Mouse (Mus musculus) testis, postnatal 10 days (tissue): ENCODE results near the gene Huwe1.

Source experiments
- DNase-seq: peaks from one replicate; pipeline ENCODE4 v3.0.0; 2021; ENCODE audit warnings: low spot score

The Huwe1 gene

DNA sequence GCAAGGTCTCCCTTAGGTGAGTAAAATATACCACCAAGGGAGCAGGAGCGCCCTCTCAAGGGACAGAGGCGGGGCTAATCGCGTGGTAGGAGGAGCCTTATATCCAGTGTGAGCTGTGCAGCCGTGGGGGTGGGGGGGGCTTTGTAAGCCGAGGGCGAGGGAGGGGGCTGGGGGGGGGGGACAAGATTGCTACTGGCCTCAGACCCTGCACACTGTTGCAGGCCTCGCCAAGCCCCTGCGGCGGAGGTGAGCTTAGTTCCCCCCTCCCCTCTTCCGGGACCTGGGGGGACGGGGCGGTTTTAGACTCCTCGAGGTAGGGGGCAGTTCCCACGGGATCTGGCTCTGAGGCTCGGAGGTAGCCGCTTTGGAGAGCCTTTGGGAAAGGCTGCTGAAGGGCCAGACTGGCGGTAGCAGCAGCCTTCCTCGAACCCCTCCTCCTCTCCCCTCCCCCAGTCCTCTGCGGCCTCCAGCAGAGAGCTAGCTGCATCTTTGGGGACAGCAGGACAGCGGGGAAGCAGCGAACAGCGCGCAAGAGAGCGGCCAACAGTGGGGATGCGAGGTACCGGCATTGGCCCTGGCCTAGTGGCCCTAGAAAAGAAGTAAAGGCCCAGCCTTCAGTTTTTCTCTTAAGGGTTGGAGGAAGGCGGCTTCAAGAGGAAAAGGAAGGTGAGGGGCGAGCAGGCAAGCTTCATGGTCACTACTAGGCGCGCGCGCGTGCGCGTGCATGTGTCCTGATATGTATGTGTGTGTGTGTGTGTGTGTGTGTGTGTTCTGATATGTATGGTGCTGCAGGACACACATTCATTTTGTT lies at the start of gene Huwe1:
Gene Huwe1, plus strand, starts transcription at position 107 of the 811 bp plus-strand sequence.
- DNase-seq = peak; percentile 80

GRCm38 (mm10) chrX:151780348-151780747 lies 20.3 kb upstream of the Huwe1 start:
- DNase-seq = no peak

- no peak for DNase-seq
Observed at GRCm38 (mm10) chrX:151782939-151783338, 17.7 kb upstream of the Huwe1 start.

- DNase-seq = no peak
Observed at GRCm38 (mm10) chrX:151792766-151793165, 7.8 kb upstream of the Huwe1 start.

GRCm38 (mm10) chrX:151797970-151798369 lies 2.6 kb upstream of the Huwe1 start:
- no peak for DNase-seq

GRCm38 (mm10) chrX:151802328-151802955 lies 1.8 kb downstream of the Huwe1 start:
- no peak for DNase-seq

GRCm38 (mm10) chrX:151802956-151803776 lies 2.6 kb downstream of the Huwe1 start:
- peak; percentile 90 for DNase-seq

DNA sequence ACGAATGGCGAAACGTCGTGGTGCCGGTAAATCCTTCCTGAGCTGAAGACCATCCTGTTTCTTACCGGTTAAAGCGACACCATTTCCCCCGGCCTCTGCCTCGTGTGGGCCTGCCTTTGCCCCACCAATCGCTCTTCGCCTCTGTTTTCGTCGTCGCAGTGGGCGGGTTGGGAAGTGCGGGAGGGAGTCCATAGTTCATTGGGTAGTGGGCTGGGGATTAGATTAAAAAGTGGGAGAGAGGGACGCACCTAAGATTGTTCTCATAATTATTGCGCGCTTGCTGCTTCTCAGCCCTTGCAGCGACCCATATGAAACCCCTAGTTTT lies 3.1 kb downstream of the Huwe1 start:
- peak; percentile 60 for DNase-seq

DNA sequence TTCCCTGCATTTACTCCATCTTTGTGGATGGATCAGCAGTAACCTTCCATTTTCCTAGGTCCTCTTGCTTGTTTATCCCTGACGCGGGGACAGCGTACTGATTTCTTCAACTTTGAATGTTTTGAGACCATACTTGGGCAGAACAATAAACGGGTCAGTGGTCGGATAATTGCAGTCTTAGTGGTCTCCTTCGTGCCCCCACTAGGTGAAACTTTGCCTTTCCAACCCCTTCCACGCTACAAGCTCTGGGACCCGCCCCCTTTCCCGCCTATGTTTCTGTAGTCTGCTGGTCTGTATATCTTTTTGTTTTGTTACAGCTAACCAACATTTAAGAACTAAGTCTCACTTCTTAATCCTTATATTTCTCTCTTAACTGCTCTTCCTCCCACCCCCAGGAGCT lies 3.8 kb downstream of the Huwe1 start:
- DNase-seq = no peak

DNA sequence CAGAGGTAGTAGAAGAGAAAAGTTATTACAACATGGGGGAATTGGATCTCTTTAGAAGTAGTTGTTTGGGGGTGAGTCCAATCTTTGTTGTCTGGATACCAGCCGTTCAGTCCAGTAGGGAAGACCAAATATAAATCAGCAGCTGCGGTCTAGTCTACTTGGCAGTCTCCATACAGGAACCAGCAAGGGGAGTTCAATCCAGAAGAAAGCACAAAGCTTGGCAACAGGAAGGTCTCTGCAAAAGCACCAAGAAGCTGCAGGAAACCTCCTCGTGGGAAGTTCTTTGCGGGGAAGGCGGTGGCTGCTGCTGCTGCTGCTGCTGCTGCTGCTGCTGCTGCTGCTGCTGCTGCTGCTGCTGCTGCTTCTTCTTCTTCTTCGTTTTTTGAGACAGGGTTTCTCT lies 10.9 kb downstream of the Huwe1 start:
- no peak for DNase-seq

DNA sequence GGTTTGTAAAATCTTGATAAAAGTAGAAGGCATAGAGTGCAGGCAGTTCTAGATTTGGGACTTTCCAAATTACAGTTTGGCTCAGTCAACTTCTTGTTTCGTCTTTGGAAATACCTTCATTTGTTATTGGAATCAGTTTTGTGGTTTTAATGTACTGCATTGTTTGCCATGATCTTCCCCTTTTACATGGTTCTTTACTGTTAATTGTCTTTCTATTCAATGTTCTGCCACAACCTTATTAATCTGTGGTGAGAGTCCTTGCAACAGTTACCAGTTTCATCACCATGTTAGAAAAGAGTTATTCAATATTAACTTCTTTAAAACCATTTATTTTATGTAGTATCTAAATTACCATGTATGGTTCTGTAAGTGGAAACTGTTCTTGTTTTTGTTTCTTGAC lies 13.0 kb downstream of the Huwe1 start:
- no peak for DNase-seq

- no peak for DNase-seq
Observed at GRCm38 (mm10) chrX:151817712-151818111, 17.1 kb downstream of the Huwe1 start.

GRCm38 (mm10) chrX:151828971-151829370 lies 28.4 kb downstream of the Huwe1 start:
- DNase-seq = no peak

DNA sequence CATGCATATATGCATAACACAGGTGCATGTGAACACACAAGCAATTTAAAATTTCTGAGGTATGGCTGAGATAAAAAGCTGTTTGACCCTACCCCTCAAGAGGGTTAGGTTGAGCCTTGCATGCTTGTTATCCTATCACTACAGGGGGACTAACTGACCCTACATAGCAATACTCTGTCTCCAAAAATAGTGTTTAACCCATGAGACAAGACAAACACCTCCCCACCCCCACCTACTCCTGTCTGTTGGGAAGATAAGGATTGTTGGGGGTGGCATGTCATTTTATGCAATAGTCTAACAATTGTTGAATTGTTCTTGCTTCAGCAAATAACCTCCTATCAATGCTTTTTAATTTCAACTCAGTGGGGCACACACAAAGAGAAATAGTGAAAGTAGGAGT lies 30.7 kb downstream of the Huwe1 start:
- no peak for DNase-seq

GRCm38 (mm10) chrX:151832982-151833381 lies 32.4 kb downstream of the Huwe1 start:
- no peak for DNase-seq

GRCm38 (mm10) chrX:151859436-151859835 lies 58.8 kb downstream of the Huwe1 start:
- no peak for DNase-seq

DNA sequence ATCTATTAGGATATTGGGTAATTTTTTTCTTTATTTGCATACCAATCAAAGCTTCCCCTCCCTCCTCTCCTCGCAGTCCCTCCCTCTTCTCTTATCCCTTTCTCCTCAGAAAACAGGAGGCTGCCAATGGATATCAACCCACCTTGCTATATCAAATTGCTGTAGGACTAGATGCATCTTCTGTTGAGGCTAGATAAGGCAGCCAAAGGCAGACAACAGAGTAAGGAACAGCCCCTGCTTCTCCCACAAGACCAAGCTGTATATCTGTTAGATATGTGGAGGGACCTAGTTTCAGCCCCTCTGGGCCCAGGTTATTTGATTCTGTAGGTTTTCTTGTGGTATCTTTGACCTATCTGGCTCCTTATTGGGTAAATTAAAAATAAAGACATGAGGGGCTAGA lies 110.1 kb downstream of the Huwe1 start:
- no peak for DNase-seq

- DNase-seq = no peak
Observed at GRCm38 (mm10) chrX:151912267-151912666, 111.7 kb downstream of the Huwe1 start.

DNA sequence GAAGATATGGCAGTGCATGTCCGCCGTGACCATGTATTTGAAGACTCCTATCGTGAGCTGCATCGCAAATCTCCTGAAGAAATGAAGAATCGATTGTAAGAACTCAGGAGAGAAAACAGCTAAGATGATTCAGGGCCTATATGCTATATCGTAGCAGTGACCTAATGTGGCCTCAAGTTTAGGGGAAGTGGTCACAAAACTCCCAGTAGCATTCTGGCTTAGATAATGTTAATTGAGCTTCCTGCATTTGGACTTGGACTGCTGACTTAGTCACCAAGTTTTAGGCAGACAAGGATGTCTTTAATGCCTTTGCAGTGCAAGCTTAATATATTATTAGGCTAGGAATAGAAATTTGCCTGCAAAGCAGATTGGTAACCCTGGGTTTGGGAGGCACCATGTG lies 128.8 kb downstream of the Huwe1 start:
- DNase-seq = no peak

GRCm38 (mm10) chrX:151938852-151939251 lies 138.2 kb downstream of the Huwe1 start:
- no peak for DNase-seq

GRCm38 (mm10) chrX:151946986-151947385 lies 146.4 kb downstream of the Huwe1 start:
- no peak for DNase-seq

DNA sequence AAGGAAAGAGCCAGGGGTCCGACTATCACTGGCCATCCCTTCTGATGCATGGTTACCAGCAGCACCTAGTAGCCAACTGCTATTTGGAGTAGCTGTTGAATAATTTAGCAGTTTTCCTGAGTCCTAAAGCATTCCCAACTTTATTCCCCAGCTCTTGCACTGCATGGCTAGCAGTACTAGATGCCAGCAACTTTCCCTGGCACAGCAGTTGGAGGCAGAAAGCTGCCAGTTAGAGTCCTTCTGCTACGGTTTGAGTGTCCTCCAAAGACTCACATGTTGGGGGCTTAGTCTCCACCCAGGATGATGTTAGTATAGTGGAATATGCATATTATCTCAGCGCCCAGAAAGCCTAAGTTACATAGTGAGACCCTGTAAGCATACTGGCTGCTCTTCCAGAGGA lies 147.2 kb downstream of the Huwe1 start:
- no peak for DNase-seq

GRCm38 (mm10) chrX:151950231-151950630 lies 149.6 kb downstream of the Huwe1 start:
- DNase-seq = no peak
